Mouse (Mus musculus): Measurements from ENCODE around the gene Irx2.

The Irx2 gene

GRCm38 (mm10) chr13:72636331-72636851 lies 7.8 kb downstream of the Irx2 start:
- no peak for DNase-seq (ENCODE audit: low read depth in 2 of 2, low spot score in 2 of 2)

- no peak for DNase-seq (ENCODE audit: low read depth in 2 of 2, low spot score in 2 of 2)
These were observed 8.9 kb downstream of the Irx2 start for GRCm38 (mm10) chr13:72637536-72637935.

- DNase-seq (ENCODE audit: low read depth in 2 of 2, low spot score in 2 of 2): no peak
These were observed 9.9 kb downstream of the Irx2 start for GRCm38 (mm10) chr13:72638401-72639130.

GRCm38 (mm10) chr13:72639441-72640130 lies 11.0 kb downstream of the Irx2 start:
- no peak for DNase-seq (ENCODE audit: low read depth in 2 of 2, low spot score in 2 of 2)

- DNase-seq (ENCODE audit: low read depth in 2 of 2, low spot score in 2 of 2): no peak
These were observed 11.5 kb downstream of the Irx2 start for GRCm38 (mm10) chr13:72640131-72640521.

GRCm38 (mm10) chr13:72656447-72656846 lies 27.8 kb downstream of the Irx2 start:
- DNase-seq (ENCODE audit: low read depth in 2 of 2, low spot score in 2 of 2): no peak

- no peak for DNase-seq (ENCODE audit: low read depth in 2 of 2, low spot score in 2 of 2)
These were observed 47.2 kb downstream of the Irx2 start for GRCm38 (mm10) chr13:72675826-72676225.

Data from CD8-positive naive resting alpha-beta T cell, adult 2 months (primary cell).